Mouse (Mus musculus) frontal cortex, adult 2 months (tissue): ENCODE results near the gene Cnga3. TPM values are rescaled to one million over a fixed set of nuclear protein-coding genes. Genes with fewer than 3 reads are reported as not detected.

ENCODE experiments used
- DNase-seq, 2 experiments: peaks; one replicate each; pipeline ENCODE4 v3.0.0; 2022; ENCODE audit warnings: low spot score in 1 of 2; ENCODE audit errors: extremely low spot score in 1 of 2
- polyA plus RNA-seq: library from polyadenylated mRNA; depleted of rRNA; stranded (reverse); fragments of >200 nt; gene quantifications from 2 replicates; pipeline ENCODE4 v1.2.3, GENCODE M21; 2012

The Cnga3 gene
- polyA plus RNA-seq, 1 experiment, result 0.20 TPM

DNA sequence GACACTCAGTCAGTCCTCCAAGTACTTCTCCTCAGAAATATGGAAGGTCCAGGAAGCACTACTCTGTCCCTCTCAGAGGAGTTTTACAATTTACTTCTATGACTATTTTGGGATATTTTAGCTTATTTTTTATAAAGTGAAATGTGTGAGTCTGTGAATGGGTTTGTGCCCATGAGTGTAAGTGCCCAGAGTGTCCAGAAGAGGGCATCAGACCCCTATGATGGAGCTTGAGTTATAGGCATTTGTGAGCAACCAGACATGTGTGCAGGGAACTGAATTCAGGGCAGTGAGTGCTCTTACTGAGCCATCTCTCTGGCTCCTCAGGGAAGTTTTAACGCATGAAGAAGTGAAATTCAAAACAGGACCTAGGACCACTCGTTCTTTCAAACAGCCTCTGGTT, 44.2 kb downstream of the Cnga3 start:
- DNase-seq, result no peak

DNA sequence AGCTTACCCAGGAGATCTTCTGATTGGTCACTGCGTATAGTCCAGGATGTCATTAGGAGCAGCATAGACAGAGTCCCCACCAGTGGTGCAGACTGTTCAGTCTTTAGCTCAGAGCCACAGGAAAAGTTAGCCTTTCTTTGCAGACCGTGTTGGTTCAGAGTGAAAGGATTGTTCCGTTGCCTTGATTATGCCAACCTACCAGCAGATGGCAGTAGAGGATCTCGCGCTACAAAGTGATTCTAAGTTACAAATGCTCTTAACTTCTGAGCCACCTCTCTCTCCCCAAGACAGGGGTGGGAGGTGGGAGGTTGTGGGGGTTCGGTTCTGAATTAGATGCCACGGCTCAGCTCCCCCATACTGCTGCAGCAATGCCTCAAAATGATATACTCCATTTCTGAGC, 58.2 kb downstream of the Cnga3 start:
- peak in 1 of 2 experiments; percentile 87 for DNase-seq

DNA sequence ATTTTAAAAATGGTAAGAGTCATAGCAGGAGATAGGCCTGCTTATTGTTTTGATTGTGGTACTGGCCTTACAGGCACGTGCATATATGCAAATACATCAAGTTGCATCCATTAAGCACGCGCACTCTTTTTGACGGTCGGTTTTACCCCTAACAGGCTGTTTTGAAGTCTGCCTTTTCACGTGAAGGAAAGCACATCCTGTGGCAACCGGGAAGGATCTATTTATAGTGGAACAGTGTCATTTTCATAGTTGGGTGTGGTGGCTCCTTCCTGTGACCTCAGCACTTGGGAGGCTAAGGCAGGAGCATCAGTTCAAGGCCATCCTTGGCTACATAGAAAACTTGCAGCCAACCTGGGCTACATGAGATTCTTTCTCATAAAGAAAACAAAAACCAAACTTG, 72.3 kb downstream of the Cnga3 start:
- no peak for DNase-seq

DNA sequence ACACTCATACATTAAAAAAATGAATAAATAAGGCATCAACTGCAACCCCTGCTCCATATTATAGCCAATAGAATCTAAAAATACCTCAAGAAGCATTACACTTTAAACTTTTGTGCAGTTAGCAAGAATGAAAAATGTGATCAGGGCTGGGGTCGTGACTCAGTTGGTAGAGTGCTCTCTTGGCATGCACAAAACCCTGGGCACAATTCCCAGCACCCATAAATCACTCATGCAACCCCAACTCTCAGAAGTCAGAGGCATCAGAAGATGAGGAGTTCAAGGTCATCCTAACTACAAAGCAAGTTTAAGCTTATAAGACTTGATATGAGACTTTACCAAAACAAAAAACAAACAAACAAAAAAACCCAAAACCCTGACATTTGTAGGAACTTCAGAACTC, 73.5 kb downstream of the Cnga3 start:
- no peak for DNase-seq

DNA sequence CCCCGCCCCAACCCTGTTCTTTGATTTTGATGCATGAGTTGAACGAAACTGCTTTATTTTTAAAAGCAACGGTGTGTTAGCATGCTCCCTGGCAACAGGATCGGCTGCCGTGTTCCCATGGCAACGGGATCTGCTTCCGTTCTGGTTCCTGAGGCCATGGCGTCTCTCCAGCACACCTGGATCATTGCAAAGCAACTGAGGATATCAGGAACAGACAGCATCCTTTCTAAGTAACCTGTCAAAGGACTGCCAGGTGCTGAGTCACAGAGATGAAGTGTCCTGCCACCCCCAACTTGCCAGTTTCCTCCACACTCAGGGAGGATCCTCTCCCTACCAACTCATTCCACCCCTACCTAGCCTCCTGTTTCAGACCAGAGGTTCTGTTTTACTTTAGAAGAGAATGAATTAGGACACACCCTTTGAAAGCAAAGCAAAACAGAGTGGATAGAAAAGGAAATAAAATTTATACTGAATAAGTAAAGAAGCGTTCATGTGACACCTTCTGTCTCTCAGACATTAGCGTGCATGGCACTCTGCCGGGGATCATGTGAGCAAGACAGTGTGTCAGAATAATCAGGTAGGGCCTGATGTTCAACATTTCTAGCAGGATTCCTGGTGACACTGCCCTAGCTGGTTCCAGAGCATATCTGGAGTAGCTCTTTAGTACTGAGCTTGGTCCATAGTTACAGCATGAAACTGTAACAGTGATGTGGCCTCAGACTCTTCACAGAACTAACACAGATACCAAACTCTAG, 74.1 kb downstream of the Cnga3 start:
- peak in 1 of 2 experiments; percentile 73 for DNase-seq

DNA sequence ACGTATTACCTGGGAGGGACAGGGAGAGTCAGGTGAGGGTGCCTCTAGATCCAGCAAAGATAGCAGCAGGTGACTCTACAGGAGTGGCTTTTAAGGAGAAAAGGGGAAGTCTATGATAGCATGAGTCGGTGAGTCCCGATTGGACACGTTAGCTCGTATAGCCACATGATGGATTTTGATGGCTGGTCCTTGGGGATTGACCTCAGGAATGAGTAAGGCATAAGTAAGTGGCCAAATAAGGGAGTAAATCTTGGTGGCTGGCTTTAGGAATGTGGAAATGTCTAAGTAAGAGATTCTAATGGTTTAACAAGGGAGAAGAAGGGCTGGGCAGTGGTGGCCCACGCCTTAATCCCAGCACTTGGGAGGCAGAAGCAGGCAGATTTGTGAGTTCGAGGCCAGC, 74.7 kb downstream of the Cnga3 start:
- DNase-seq, result no peak

DNA sequence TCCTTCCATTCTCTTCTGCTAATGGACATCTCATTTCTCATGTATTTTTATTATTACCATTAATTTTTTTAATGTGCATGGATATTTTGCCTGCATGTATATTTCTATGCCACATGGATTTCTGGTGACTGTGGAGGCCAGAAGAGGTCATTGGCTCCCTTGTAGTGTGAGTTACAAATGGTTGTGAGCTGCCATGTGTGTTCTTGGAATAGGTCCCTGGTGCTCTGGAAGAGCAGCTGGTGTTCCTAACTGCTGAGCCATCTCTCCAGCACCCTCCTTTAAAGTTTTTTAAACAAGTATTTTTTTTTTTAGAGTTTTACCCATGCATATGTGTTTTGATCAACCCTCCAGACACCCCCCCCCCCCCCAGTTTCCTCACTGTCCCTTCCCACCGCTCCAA, 82.2 kb downstream of the Cnga3 start:
- DNase-seq, result no peak

DNA sequence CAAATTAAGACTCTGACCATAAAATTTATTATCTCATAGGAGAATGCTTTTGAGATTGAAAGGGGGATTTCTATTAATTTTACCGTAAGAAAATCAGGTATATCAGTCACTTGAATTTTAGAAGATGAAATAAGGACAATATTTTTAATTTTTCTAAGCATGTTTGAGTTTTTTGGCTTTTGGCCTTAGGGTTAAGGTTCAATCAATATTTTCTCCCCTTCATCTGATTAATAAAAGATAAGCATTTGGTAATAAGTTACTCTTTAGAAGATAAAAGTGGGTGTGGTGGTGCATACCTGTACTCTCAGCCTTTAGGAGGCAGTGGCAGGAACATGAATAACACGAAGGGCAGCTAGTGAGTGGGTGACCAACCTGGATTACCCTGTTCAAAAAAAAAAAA, 84.7 kb downstream of the Cnga3 start:
- DNase-seq, result no peak

DNA sequence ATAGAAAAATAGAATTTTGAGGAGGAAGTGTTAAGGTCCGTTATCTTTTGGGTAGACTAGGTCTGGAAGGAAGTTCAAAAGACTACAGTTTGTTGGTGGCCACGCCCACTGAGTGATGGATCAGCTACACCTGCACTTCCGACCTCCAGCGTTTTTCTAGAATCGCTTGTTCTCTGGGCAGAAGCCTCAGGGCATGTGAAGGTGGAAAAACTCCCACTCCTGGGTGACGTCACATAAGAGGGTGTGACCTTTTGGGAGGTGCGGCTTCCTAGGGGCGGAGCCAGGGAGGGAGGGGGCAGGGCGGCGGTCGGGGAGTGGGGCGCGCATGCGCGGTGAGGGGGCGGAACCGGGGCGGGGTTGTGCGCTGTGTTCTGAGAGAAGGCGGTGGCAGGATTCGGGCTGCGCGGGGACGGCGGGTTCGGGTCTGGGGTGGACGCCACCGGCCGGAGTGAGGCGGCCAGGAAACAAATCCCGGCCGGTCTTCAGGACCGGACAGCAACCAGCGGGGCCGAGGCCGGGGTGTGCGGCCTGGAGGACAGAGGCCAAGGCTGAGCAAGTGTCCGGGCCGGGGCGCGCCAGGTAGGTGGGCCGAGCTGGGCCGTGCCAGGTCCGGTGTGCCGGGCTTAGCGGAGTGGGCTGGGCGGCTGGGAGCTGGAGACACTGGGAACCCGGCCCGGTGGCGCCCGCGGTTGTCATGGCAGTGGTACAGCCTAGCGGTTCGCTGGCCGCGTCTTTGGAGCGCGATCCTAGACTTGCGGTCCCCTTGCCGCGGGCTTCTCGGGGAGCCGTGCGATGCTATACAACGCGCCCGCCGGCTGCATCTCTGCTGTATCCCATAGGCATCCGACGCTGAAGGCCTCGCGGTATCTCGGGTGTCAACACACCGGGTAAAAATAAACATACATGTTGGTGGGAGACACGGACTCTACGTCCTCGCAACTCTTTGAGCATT, 85.6 kb downstream of the Cnga3 start, which contains the start of gene Inpp4a:
Inpp4a (plus strand) TSS at position 326 of the 952 bp plus-strand sequence.
- DNase-seq, result peak; percentile 71 to 94

DNA sequence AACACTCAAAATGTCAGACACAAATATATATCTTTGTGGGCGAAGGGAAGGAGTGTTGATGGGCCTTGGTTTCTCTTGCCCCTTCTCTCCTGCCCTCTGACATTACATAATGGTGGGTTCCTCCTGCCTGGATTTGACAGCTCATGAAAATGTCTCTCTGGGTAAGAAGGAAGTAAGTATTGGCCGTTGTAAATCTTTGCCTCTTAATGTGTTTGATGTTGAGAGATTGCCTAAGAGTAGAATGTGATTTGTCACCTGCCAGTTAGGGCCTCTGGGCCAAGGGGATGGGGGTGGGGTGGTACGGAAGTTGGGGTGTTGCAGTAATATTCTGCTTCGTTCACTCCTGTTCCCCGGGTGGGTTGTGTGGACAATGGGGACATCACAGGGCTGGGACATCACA, 86.4 kb downstream of the Cnga3 start:
- peak in 1 of 2 experiments; percentile 33 for DNase-seq

DNA sequence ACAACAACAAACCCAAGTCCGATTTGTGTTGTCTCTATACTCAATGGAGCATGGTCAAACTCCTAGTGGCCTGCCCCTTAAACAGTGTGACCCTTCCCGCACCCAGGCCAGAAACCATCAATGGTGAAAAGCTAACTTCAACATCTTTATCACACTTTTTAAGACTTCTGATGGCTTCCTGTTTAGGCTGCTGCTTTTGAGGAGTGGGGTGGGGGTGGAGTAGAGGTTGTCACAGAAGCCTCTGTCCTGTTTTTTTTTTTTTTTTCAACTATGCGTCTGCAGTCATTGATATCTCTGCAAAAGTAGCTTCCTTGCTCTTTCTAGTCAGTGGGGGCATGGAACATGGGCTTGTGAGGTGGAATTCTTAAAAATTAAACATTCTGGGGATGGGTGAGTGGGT, 88.6 kb downstream of the Cnga3 start:
- no peak for DNase-seq

DNA sequence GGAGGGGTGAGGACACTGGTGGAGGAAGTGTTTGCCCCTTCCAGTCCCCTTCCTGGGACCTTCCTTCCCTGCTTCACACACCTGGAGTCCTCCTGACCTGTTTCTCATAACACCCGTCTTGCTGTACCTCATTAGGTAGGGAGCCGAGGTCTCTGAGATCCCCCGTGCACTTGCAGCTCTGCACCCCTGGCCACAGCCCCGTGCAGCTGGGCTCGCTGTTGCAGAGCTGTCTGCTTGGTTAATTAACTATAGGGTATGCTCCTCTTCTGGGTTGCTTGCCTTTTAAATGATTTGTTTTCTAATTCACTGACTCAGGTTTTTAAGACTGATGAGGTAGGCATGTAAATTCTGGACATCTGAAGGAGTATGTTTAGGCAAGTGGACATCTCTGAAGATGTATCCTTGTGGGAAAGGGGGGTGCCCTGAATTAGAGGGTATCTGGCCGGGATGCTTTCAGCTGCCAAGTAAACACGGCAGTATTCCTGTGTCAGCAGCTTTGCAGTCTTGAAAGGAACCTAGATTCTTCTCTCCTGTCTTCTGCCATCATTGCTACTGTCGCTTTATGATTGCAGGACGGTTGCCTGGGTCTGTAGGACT, 91.6 kb downstream of the Cnga3 start:
- no peak for DNase-seq

DNA sequence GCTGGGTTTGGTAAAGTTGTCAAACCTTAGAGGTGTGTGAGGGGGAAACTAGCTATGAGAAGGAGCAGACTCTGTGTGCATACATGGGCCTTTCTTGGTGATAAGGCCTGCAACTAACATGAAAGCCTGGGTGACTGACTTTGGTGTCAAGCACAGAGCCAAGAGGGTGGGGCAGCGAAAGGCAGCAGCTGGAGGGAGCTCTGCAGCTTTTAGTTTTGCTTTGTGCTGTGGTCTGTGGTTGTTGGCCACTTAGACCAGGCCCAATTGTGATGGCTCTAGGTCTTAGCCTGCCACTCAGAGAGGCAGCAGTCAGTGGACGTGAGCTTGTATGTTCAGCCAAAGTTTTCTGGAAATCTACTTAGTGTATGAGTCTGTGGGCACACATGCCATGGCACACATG, 93.4 kb downstream of the Cnga3 start:
- no peak for DNase-seq

DNA sequence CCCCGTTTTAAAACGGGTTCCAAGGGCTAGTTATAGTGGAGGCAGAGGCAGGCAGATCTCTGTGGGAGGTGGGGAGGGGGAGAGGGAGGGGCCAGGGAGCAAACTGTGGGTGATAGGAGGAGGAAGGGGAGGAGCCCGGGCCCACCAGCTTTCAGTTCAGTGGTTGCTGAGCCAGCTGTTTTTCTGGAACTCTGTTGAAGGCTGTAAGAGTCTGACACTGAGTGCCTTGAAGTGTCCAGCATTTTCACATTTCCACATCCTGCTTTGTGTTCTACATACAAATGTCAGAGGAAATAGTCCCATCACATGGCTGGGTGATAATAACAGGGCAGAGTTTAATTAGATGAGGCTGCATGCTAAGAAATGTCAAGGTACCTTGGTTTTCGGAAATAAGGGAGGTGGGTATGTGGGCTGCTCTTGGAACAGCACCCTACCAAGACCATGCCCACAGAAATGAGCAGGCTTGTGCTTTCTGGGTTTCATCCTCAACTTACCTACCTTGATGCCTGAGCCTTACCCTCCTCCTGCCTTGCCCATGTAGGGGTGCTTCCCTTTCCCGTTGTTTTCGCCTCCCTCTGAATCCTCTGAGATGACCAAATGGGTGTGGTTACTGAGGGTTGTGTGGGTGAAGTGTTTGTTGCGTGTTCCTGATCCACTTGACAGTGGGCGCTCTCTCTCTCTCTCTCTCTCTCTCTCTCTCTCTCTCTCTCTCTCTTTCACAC, 93.9 kb downstream of the Cnga3 start:
- no peak for DNase-seq

DNA sequence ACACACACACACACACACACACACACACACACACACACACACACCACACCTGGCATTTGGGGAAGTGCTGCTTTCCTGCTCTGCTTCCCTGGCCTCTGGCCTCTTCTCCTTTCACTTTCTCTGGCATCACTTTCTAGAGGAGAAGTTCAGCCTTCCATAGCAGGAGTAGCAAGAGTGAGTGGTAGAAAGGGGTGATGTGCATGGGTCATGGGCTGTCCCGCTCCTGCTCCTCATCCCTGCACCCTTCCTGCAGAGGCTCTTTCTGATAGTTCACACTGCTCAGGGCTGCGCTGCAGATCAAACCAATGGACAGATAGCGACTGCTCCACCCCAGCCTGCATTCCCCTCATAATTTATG, 94.5 kb downstream of the Cnga3 start:
- DNase-seq, result no peak

DNA sequence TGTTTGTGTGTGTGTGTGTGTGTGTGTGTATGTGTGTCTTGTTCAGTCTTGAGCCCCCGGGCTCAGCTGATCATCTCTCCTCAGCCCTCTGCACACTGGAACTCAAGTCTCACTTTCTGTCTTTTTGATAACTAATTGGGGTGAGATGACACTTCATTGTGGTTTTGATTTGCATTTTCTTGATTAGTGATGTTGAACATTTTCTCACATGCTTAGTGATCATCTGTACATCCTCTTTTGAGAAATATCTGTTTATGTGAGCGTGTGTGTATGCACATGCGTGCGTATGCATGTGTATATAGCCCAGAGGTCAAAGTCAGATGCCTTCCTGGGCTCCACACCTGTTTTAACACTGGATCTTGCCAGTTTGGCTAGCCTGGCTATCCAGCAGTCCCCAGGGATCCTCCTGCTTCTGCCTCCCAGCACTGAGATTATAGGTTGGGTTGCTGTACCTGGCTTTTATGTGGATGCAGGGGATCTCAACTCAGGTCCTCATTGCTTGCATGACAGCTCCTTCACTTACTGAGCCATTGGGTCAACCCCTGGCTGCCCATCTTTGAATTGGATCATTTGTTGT, 95.8 kb downstream of the Cnga3 start:
- no peak for DNase-seq
